Mouse (Mus musculus) liver, embryonic 16.5 days (tissue): Measurements from ENCODE around the gene Telo2. TPM values are rescaled to one million over a fixed set of nuclear protein-coding genes. Genes with fewer than 3 reads are reported as not detected.

Experiments used
- ATAC-seq: fragments of 200-750 bp; cut with Nextera tagmentation; 2 replicates; pipeline ENCODE4 v1.8.0; 2017; ENCODE audit warnings: low read depth, mild to moderate bottlenecking, moderate number of reproducible peaks, moderate library complexity
- H3K27ac ChIP-seq: fragments of 300-500 bp; sonication (generic); 2 replicates; pipeline ENCODE4 v1.5.1; 2014; ENCODE audit warnings: mild to moderate bottlenecking, low read length
- H3K27me3 ChIP-seq: fragments of 300-500 bp; sonication (generic); 2 replicates; pipeline ENCODE4 v1.6.1; 2014; ENCODE audit warnings: low read depth, low read length, mixed read lengths; ENCODE audit not compliant: control insufficient read depth, insufficient read depth
- H3K36me3 ChIP-seq: fragments of 300-500 bp; sonication (generic); 2 replicates; pipeline ENCODE4 v1.6.1; 2014; ENCODE audit warnings: mild to moderate bottlenecking; ENCODE audit not compliant: control insufficient read depth, insufficient read depth
- H3K4me1 ChIP-seq: fragments of 300-500 bp; sonication (generic); 2 replicates; pipeline ENCODE4 v1.6.1; 2014; ENCODE audit warnings: low read depth, low read length, mixed read lengths; ENCODE audit not compliant: control insufficient read depth
- H3K4me2 ChIP-seq: fragments of 300-500 bp; sonication (generic); 2 replicates; pipeline ENCODE4 v1.6.1; 2014; ENCODE audit warnings: low read depth, low read length, mixed read lengths
- H3K4me3 ChIP-seq: fragments of 300-500 bp; sonication (generic); 2 replicates; pipeline ENCODE4 v1.5.1; 2014; ENCODE audit warnings: low read depth, mild to moderate bottlenecking, low read length
- H3K9ac ChIP-seq: fragments of 300-500 bp; sonication (generic); 2 replicates; pipeline ENCODE4 v1.6.1; 2014; ENCODE audit warnings: low read depth, low read length
- H3K9me3 ChIP-seq: fragments of 300-500 bp; sonication (generic); replicated peaks from 2 replicates; pipeline ENCODE4 v1.6.1; 2016; ENCODE audit warnings: low read length; ENCODE audit not compliant: control insufficient read depth
- WGBS: fragments of 180-500 bp; shearing (Covaris S2); extraction: QIAGEN DNeasy Blood & Tissue Kit; methylation state at CpG from one replicate; pipeline ENCODE4 v1.1.7; 2014; ENCODE audit not compliant: insufficient replicate concordance; 5-methylcytosine and 5-hydroxymethylcytosine counted together
- polyA plus RNA-seq: library from polyadenylated mRNA; unstranded; fragments of >200 nt; fragmentation: Nextera tagmentation; extraction: Ambion mirVana; gene quantifications from 2 replicates; pipeline ENCODE4 v1.2.1, GENCODE M21; 2015

The Telo2 gene
- polyA plus RNA-seq, 1 experiment from 2014 or later: 12.2 TPM

DNA sequence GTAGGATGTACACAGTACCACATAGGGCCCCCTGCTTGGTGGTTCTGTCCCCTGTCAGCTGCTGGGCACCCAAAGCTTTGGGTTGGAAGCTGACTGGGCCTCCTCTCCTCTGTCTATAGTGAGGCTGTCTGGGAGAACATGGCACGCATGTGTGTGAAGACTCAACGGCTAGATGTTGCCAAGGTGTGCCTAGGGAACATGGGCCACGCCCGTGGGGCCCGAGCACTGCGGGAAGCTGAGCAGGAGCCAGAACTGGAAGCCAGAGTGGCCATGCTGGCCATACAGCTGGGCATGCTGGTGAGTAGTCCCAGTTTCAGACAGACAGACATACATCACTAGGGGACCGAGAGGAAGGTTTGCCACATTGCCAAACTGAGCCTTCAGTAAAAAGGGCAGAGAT is 29.0 kb downstream of the Telo2 start:
- peak overlapping the region; percentile 44 for H3K4me3 ChIP-seq
- H3K4me1 ChIP-seq: peaks cover 48% of the 10 kb centered on the region
- peak overlapping the region; percentile 64 for H3K9ac ChIP-seq
- H3K36me3 ChIP-seq: peaks cover 11% of the 10 kb centered on the region
- no peaks in the 10 kb centered on the region for H3K27me3 ChIP-seq
- ATAC-seq: peak; percentile 54
- peak overlapping the region; percentile 98 for H3K27ac ChIP-seq
- WGBS: 32% methylated on average over 7 of the region's 7 CpGs
- H3K4me2 ChIP-seq: peak overlapping the region; percentile 82
- H3K9me3 ChIP-seq: no peaks in the 10 kb centered on the region

DNA sequence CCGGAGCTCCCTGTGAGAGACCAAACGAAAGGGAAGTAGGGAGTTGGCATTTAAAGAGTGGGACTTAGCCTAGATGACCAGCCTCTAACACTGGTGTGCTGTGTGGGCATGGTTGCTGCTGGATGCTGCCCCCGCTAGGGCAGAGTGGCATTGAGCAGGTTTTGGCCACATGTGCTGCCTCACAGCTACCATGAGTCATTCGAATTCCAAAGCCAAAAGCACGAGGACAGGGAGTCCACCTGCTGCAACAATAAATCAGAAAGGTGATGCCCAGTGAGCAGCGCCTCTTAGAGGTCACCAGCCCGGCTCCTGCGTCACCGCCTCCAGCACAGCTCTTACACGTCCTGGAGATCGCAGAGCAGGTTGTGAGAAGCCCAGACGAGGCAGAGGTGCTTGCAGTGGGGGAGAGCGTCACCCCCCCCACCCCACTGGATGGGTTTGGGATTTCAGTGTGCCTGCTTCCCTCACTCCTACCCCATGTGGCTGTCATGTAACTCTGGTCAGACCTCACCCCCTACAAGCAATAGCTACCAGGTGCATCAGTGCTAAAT is 30.9 kb downstream of the Telo2 start:
- Histone ChIP-seq H3K9ac (no peak overlapping the region; the same call in 1 of the 2 replicates), H3K27me3 (no peaks in the 10 kb centered on the region), H3K4me3 (no peak overlapping the region), H3K4me1 (peaks cover 38% of the 10 kb centered on the region), H3K4me2 (no peak overlapping the region), H3K27ac (peak overlapping the region; percentile 35), H3K36me3 (no peaks in the 10 kb centered on the region), H3K9me3 (no peaks in the 10 kb centered on the region)
- WGBS: 78% methylated on average over 13 of the region's 13 CpGs
- ATAC-seq: no peak

GRCm38 (mm10) chr17:25083444-25083931 is 32.3 kb downstream of the Telo2 start, which contains the start of gene Tmem204:
Tmem204 (minus strand) TSS chr17:25083591.
- no peaks in the 10 kb centered on the region for H3K36me3 ChIP-seq
- H3K9ac ChIP-seq: no peak within 1 kb of the TSS
- no peaks in the 10 kb centered on the region for H3K9me3 ChIP-seq
- H3K4me1 ChIP-seq: peaks cover 35% of the 10 kb centered on the region
- no peak within 1 kb of the TSS for H3K4me2 ChIP-seq
- no peaks in the 10 kb centered on the region for H3K27me3 ChIP-seq
- peak within 1 kb of the TSS; percentile 73 for H3K27ac ChIP-seq
- no peak within 1 kb of the TSS for H3K4me3 ChIP-seq
- 61% methylated on average over 7 of the region's 7 CpGs for WGBS
- peak; percentile 11; the same call in 1 of the 2 replicates for ATAC-seq

- Histone ChIP-seq H3K27me3 (no peaks in the 10 kb centered on the region), H3K9ac (no peak overlapping the region), H3K4me2 (no peak overlapping the region), H3K9me3 (no peaks in the 10 kb centered on the region), H3K36me3 (no peaks in the 10 kb centered on the region), H3K27ac (peak overlapping the region; percentile 45), H3K4me1 (peaks cover 29% of the 10 kb centered on the region), H3K4me3 (no peak overlapping the region)
- WGBS: 63% methylated on average over 3 of the region's 3 CpGs
- ATAC-seq: no peak
Observed at GRCm38 (mm10) chr17:25082887-25083286, 32.9 kb downstream of the Telo2 start.

DNA sequence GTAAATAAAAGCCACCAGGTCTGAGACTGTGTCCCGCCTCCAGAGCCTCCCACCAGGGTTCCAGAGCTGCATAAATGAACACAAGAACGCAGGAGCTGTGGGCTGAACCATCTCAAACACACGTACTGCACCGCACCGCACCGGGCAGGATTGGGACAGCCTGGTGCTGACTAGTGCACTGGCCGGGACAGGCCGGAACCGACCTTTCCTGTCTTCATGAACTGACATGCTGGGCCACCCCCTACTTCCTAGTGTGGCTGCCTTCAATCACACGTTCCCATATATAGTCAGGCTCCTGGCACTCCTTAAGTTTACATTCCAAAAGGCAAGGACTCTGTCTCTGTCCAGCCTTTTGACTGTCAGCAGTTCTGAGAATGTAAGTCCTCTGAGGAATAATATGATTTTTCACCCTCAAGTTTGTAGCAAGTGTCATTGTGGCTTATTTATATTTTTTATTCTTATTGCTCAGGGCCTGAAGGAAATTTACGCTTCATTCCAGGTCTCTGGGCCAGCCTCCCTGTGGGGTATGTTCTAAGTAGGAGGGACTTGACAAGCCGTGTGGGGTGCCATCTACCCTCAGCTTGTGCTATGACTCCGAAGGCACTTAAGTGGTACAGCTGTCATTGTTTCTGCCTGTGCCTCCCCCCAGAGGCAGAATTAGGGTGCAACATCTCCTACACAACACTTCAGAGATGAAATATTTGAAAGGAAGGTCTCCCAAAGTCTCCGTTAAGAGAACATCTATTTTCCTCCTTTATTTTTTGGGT is 33.5 kb downstream of the Telo2 start:
- no peak overlapping the region for H3K4me2 ChIP-seq

GRCm38 (mm10) chr17:25080960-25081381 is 34.8 kb downstream of the Telo2 start:
- 47% methylated on average over 11 of the region's 11 CpGs for WGBS
- no peak overlapping the region for H3K4me2 ChIP-seq
- H3K9me3 ChIP-seq: no peaks in the 10 kb centered on the region
- no peaks in the 10 kb centered on the region for H3K27me3 ChIP-seq
- no peaks in the 10 kb centered on the region for H3K36me3 ChIP-seq
- peaks cover 10% of the 10 kb centered on the region for H3K4me1 ChIP-seq
- peak overlapping the region; percentile 32 for H3K4me3 ChIP-seq
- ATAC-seq: no peak
- H3K27ac ChIP-seq: peak overlapping the region; percentile 65
- H3K9ac ChIP-seq: peak overlapping the region; percentile 8; the same call in 1 of the 2 replicates

More for the DNA sequence above, 33.5 kb downstream of the Telo2 start:
- no peaks in the 10 kb centered on the region for H3K9me3 ChIP-seq
- H3K27me3 ChIP-seq: no peaks in the 10 kb centered on the region
- WGBS: 44% methylated on average over 14 of the region's 14 CpGs
- H3K27ac ChIP-seq: peak overlapping the region; percentile 45
- peaks cover 22% of the 10 kb centered on the region for H3K4me1 ChIP-seq
- no peak overlapping the region for H3K9ac ChIP-seq
- no peak overlapping the region for H3K4me3 ChIP-seq
- peak; percentile 17; the same call in 1 of the 2 replicates for ATAC-seq
- H3K36me3 ChIP-seq: no peaks in the 10 kb centered on the region

DNA sequence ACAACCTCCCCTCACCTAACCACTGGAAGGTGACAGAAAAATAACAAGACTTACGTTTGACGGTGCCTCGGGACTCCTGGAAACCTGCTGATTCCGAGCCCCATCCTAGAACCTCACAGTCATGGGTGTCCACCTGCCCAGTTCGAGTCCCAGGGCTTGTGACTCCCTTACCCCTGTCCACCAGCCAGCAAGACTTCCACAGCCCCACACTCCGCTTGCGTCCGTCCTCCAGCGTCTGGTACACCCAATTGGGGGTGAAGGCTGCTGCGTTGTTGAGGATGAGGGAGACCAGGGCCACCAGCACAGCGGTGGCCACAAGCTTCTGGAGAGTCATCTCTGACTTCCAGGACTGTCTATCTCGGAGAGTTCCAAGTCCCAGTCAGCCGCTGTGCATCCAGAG is 35.6 kb downstream of the Telo2 start:
- Histone ChIP-seq H3K4me1 (peaks cover 2% of the 10 kb centered on the region; the same call in 1 of the 2 replicates), H3K9me3 (no peaks in the 10 kb centered on the region), H3K36me3 (no peaks in the 10 kb centered on the region), H3K27me3 (no peaks in the 10 kb centered on the region), H3K4me3 (peak overlapping the region; percentile 32), H3K27ac (no peak overlapping the region; the same call in 1 of the 2 replicates), H3K9ac (peak overlapping the region; percentile 8), H3K4me2 (no peak overlapping the region)
- no peak for ATAC-seq
- WGBS: 78% methylated on average over 13 of the region's 13 CpGs

DNA sequence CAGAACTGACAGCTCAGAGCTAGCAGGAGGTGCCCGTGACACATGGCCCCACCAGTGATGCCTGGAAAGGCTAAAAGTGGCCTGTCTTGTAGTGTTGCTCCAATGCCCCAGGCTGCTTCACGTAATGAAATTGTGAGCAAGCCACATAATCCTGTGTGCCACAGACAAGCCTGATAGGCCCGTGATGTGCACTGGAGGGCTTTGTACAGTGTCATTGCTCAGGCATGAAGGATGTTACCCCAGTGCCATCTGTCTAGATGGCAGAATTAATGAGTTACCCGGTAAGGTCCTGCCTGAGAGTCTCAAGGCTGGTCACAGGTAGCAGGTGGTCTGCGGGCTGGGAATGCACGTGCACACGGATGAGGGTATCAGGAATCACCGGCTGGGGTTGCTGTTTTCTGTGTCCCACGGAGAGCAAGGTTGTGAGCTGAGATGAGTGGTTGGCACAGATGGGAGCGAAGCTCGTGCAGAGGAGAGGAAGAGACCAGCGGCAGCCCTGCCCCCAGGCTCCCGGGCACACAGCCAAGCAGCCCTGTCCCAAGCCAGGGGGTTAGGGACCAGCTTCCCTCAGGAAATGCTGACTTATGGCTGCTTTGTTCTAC is 37.9 kb downstream of the Telo2 start:
- no peaks in the 10 kb centered on the region for H3K27me3 ChIP-seq
- H3K4me2 ChIP-seq: peak overlapping the region; percentile 12; the same call in 1 of the 2 replicates
- ATAC-seq: no peak
- no peaks in the 10 kb centered on the region for H3K9me3 ChIP-seq
- no peak overlapping the region for H3K27ac ChIP-seq
- H3K4me1 ChIP-seq: no peaks in the 10 kb centered on the region
- WGBS: 68% methylated on average over 13 of the region's 13 CpGs
- 0 out of 2 replicates have a peak overlapping the region, but pooled peaks have one; percentile 5 for H3K4me3 ChIP-seq
- H3K9ac ChIP-seq: no peak overlapping the region
- H3K36me3 ChIP-seq: no peaks in the 10 kb centered on the region
